Mouse (Mus musculus) ovary, adult 18-20 months (tissue): ENCODE results near the gene Rrp36.

Experiments
- DNase-seq: peaks from one replicate; pipeline ENCODE4 v3.0.0; 2022; ENCODE audit warnings: low spot score, mixed read lengths

Gene Rrp36

GRCm38 (mm10) chr17:46617799-46618198 lies 56.4 kb downstream of the Rrp36 start:
- no peak for DNase-seq
